Mouse (Mus musculus) layer of hippocampus, adult 11-12 months (tissue): ENCODE measurements around the gene Ccdc57.
"Not testable (repeated sequence)": the region's sequence is repeated elsewhere in the genome, so short reads cannot be mapped to it uniquely, and the experiment has no call there.

Source experiments
- DNase-seq: peaks from one replicate; pipeline ENCODE4 v3.0.0; 2022; ENCODE audit warnings: low spot score

The Ccdc57 gene

DNA sequence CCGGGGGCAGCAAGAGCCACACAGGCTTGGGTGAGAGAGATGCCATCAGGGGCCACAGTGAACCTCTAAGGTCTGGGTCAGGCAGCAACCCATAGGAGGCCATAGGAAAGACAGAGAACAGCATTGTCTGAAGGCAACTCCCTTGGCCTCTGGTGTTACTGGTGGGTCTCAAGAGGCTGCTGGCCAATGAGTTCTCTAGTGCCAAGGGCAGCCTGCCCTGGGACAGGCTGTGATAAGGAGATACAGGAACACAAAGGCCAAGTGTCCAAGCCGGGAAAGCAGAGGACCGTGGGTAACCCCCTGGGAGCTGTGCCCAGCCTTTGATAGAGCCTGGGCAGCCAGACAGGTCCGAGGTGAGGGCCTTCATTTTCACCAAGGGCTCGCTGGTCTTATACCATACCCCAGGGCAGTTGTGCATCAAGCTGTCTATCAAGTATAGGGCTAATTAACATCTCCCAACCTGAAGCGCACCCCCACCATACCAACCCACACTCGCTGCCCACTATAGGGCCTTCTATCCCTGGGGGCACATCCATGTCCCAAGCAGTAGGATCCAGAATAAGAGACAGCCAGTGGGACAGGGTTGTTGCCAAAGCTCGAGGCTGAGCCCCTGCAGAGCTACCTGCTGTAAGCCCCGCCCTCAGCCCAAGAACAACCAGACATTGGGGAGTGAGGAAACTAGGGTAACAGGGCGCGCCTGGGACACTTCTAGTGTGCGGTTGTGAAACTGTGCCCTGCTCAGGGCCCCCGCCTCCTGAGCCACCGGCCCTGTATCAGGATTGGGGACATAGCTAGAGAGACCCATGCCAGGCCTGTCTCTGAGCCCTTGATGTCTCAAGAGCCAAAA, 111.4 kb downstream of the Ccdc57 start:
- peak; percentile 50 for DNase-seq

DNA sequence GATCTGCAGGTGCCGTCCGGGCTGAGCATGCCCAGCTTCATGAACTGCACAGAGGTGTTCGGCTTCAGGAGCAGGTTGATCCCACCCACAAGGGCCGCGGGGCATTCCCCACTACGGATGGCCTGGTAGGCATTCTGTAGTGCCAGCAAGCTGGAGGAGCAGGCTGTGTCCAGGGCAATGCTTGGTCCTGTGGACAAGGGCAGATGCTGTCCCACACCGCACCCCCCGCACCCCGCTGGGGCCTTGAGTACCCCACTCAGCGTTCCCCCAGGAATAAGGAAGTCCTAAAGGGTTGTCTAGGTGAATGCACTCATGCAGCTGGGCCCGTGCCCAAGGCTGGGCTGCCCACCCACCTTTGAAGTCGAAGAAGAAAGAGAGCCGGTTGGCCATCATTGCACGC, 112.1 kb downstream of the Ccdc57 start:
- no peak for DNase-seq

DNA sequence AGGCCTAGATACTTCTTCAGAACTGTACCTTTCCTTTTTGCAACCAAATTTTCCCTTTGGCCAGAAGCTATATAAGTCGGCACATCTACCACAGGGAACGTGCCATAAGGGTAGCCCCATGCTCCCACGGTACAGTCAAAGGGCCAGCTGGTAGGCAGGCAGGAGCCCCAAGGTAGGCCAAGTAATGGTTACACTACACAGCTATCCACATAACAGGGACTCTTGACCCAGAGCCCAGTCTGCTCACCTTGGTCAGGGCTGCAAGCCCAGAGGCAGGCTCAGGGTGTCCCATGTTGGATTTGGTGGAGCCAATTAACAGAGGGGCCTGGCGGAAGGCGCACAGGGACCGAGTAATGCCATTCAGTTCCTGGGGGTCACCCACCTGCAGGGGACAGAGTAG, 113.1 kb downstream of the Ccdc57 start:
- no peak for DNase-seq

DNA sequence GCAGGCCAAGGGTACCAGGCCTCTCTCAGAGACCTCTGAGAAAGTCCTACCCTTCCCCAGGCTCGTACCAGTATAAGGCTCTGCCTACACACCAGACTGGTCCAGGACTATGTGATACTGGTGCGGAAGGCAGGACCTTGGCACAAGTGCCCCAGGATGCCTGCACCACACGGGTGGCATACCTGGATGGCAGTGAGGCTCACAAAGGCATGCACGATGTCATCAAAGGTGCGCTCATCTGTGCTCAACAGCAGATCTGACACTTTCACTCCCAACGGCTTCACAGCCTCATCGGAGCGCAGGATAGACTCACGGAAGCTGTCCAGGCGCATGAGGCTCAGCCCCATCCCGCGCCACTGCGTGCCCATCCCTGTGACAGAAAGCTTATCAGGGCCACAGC, 114.4 kb downstream of the Ccdc57 start:
- DNase-seq: no peak

DNA sequence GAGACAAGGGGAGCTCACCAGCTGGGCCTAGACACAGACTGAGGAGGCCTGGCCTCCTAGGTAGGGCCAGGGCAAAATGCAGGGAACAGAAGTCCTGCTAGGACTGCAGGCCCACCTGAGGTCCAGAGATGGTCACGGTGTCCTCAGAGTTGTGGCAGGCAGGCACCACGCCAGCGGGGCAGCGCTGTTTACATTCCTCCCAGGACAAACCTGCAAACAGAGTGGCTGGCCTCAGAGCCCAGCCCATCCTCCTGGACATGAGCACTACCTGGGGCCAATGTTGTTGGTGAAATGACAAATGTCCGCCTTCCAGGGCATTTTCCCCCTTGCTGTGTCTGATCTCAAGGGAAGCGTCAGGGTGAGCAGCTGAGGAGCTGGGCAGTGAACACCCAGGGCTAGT, 115.3 kb downstream of the Ccdc57 start:
- no peak for DNase-seq

DNA sequence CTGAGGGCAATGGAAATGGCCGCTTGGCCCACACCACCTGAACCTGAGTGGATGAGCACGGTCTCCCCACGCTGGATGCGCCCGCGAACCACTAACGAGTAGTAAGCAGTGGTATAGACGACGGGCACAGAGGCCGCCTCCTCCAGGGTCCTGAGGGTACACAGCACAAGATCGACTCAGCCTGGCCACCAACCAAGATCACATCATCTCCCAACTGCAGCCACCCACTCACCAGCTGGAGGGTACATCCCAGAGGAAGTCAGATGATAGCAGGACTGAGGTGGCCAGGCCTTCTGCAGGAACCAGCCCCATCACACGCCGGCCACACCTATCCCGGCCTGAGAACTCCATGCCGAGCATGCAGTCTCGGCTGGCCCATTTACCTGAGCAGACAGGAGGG, 120.6 kb downstream of the Ccdc57 start:
- DNase-seq: peak; percentile 49

DNA sequence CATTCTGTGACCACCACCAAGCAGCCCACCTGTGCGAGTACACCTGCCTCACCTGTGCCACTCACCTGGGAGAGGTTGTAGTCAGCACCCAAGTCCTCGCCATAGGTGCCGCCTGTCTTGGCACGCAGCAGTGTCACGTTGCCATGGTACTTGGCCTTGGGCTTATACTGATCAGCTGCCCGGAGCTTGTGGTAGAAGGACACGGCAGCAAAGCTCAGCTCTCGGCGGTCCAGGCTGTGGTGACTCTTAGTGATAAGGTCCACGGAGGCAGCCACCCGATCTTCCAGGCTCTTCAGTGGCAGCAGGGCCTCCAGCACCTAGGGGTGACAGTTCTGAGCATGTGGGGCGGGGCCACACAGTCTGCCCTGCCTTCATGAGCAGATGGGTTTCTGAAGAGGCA, 124.7 kb downstream of the Ccdc57 start:
- no peak for DNase-seq

DNA sequence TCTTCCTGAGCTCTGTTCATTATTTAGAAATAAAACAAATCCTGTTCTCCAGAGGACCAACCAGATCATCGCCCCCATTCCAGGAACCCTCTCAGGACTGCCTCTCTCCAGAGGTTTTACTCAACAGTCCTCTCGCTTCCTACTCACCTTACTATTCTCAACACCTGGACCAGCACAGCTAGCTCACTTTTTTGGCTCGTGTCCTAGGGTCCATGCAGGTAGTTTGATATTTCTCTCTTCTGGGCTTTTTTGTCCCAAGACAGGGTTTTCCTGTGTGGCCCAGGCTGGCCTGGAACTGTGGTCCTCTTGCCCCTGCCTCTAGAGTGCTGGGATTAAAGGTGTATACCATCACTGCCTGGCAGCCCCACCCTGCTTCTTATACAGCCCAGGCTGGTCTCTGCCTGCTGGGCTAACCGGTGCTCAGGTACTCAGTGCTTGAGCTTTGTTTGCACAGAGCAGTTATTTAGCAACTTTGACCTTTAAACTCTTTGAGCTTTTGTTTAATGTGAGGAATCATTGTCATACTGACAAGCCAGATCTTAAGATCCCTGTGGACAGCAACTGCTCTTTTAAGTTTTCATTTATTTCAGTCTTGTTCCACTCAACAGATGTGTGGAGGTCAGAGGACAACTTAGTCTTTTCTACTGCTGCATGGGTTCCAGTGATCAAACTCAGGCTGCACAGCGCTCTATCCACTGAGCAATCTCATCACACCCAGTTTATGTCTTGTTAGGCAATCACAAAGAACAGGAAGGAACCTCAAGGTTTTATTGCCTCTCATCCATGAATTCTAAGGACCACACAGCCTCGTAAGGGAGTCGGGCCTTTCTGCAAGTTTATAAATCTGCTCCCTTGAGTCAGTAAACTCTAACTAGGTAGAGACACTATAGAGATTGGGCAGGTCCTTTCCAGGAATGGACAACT, 127.0 kb downstream of the Ccdc57 start:
- DNase-seq: no peak

DNA sequence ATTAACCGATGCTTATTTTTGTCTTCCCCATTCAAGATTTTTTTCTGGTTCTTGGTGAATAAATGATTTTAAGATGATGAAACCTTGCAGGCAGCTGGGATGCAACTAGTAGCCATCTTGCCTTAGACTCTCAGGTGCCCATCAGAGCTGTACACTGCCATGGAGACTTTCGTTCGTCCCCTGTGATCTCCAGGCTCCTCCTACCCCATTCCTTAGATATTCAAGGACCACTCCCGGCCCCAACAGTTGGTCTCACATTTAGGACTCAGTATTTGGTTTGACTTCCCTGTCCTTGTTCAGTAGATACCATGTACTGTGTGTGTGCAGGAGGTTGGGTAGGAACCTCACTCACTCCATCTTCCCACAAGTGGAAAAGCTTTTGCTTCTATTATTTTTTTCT, 127.9 kb downstream of the Ccdc57 start:
- no peak for DNase-seq

DNA sequence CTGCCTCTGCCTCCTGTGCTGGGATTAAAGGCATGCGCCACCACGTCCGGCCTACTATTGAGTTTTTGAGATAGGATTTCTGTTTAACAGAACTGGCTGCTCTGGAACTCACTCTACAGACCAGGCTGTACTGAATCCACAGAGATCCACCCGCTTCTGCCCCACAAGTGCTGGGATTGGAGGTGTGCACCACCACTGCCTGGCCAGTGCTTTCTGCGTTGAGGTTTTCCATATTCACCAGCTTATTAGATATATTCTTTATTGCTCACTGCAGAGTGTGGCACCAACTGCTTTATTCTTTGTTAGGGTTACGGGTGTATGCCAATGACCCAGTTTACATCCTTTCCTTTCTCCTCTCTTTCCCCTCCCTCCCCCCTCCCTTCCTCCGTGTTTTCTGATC, 128.4 kb downstream of the Ccdc57 start:
- no peak for DNase-seq

DNA sequence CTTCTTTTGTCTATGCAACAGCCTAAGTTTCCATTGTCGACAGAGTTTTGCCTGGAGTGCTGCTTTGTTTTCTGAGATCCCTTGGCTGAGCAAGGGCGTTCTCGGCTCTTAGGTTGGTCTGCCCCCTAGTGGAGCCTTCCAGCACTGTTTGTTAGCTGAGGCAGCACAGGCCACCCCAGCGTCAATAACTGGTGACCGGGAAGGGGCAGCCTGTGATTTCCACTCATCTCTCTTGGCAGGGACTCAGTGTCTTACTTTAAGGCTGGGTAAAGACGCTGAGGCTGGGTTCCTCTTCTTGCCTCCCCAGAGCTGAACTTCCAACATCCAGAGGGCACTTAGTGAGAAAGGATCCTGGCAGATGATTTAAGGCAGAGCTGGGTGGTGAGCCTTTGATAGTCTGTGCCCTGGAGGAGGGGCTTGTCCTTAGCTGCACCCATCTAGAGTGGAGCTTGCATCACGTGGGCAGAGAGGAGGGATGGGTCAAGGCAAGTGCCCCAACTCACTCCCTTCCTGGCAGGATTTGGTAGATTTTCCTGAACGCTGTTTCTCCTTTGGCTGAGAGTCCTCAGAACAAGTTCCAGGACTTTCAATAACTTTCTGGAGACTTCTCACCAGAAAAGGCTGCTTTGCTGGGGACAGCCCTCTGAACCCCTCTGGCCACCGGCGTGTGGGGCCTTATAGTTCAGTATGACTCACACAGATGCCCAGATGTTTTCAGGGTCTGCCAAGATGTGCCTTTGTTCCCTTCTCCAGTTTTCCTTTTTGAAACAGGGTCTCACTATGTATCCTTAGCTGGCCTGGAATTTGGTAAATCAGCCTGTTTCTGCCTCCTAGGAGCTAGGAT, 132.4 kb downstream of the Ccdc57 start:
- peak; percentile 87 for DNase-seq

DNA sequence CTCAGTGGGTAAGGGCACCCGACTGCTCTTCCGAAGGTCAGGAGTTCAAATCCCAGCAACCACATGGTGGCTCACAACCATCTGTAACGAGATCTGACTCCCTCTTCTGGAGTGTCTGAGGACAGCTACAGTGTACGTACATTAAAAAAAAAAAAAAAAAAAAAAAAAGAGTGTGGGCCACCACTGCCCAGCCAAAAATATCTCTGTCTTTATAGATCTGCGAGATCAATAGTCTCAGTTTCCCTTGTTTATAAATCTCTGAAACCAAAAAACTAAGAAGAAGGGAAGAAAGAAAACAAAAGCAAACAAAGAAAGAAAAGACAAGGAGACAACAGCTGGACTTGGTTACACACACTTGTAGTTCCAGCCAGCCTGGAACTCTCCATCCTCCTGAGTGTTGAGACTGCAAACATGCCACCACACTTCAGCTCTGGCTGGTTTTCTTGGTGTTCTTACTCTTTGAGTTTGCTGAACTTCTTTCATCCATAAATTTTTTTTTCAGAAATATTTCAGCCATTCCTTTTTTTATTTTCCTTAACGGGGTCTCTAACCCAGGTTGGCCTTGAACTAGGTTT, 133.3 kb downstream of the Ccdc57 start:
- DNase-seq: no peak

DNA sequence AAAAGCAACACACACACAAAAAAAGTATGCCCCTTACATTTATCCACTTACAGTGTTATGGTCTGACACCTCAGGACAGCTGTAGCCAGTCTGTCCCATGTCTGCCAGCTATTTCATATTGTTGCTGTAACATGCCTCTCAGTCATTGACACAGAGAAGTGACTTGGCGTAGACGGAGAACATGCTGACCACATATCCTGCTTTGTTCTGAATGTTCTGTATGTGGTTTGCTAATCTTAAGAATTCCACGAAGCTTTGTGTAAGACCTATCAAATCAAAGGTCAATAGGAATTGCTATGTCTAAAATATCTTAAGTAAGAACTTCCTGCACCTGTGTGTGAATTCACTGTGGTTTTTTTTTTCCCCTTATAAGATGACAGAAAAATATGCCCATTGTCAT, 134.4 kb downstream of the Ccdc57 start:
- no peak for DNase-seq

DNA sequence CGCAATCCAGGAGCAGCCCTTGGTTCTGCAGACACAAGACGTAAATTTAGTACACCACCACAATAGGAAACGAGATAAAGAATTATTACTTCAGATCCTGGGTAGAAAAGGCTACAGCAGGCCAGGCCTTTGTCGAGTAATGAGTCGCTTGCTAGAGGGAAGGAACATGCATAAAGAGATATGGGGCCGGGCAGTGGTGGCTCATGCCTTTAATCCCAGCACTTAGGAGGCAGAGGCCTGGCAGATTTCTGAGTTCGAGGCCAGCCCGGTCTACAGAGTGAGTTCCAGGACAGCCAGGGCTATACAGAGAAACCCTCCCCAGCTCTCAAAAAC, 136.1 kb downstream of the Ccdc57 start:
- DNase-seq: no peak

DNA sequence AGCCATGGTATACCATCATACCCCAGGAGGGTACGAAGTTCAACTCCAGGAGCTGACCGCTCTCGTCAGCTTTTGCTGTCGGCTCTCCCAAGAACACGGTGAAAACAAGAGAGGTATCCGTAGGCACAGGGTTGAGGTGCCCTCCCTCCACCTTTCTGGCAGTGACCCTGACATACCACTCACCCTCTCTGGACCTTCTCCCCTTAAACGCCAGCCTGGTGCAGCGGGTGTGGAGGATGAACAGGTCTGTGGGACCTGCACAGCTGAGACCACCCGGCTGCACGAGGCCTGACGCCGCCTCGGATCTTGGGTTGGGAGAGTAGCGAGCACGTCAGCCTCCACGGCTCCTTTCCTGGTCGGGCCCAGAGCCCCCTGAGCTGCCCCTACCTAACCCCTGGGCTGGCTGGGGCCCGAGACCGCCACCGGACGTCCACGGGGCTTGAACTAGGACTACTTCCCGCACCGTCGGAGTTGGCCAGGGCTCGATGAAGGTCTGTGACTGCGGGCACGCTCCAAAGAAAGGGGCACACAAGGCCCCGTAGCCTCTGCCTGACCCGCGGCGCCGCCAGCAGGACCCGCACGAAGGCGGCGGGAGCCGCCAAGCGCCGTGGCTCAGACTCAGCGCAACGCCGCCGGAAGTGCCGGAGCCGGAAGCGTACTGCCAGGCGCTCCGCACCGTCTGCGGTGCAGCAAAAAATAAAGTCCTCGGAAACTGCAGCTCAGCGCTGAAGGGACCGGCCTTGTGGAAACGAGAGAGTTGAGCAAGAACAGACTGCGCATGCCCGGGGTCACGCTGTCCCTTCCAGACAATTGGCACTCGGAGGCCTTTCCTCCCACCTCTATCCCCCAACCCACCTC, 136.7 kb downstream of the Ccdc57 start, which contains the start of gene Dus1l:
TSS of gene Dus1l (minus strand) at position 648 of the 858 bp plus-strand sequence.
- DNase-seq: peak; percentile 97

DNA sequence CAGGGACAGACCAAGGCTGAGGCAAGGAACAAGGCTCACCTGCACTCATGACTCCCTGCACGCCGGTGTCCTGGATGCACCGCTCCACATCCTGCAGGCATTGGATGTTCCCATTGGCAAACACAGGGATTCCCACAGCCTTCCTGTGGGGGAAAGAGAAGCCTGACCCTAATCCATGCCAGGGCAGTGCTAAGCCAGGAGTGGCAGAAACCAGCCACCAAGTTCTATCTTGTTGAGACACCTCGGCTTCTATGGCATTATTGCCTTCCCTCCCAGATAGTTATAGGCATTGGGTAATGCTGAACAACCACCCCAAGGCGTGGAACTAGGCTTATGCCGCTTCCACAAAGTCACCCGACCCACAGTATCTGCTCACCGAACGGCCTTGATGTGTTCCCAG, 140.0 kb downstream of the Ccdc57 start:
- DNase-seq: no peak

DNA sequence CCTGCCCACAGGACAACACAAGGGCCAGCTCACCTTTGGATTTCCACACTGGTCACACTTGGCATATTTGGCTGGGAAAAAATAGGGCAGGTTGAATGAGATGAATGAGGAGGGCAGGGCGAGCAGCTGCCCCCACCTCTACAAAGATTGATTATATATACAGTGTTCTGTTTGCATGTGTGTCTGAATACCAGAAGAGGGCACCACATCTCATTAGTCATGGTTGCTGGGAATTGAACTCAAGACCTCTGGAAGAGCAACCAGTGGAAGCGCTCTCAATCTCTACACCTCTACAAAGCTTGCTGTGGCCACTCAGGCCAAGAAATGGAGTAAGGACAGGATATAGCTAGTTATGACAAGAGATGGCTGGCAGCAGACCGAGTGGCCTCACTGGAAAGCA, 142.9 kb downstream of the Ccdc57 start:
- DNase-seq: no peak

DNA sequence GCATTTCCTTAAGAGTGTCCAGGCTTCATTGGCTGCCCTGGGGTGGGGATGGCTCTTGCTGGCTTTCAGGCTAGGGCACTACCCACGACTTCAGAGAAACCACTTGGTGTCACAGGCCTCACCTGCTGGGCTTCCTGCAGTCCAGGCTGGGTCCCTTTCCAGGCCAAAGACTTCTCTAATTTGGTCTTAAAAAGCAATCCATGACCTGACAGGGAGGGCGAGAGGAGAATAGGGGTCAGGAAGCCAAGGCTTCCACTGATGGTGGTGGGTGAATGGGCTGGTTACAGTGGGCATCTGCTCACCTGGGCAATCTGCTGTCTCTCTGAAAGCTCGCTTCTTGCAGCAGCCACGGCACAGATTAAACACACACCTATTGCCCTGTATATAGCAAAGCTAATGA, 143.3 kb downstream of the Ccdc57 start:
- DNase-seq: no peak

DNA sequence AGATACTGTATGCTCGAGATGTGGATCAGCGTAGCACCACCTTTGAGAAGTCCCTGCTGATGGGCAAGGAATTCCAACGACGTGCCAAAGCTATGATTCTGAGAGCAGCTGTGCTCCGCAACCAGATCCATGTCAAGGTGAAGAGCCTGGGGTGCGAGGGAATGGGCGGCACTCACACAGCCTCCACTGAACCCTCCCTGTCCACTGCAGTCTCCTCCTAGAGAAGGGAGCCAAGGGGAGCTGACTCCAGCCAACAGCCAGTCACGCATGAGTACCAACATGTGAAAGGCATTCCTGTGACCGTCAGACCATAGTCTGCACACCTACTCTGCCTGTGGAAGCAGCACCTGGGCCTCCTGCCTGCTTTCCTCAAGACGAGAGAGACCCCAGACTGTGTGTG, 144.2 kb downstream of the Ccdc57 start:
- not testable (repeated sequence) for DNase-seq

DNA sequence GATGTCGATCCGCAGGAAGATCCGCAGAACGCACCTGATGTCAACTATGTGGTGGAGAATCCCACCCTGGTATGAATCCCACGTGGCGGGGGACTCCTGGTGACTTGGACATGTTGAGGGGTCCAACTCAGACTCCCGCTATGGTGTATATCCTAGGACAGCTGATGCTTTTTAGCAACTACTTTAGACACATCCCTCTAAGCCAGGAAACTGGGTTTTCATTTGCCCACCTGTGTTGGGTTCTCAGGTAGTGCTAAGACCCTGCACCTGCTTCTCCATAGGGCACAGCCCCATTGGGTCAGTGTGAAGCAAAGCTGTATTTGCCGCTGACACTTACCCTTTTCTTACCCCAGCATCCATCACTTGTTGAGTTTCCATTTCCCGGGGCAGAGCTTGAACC, 147.5 kb downstream of the Ccdc57 start:
- DNase-seq: no peak
